Mouse (Mus musculus) MEL (cell line): ENCODE measurements around the gene Urod.
A peak's percentile ranks its signal among the peaks of the same experiment; 100 is the strongest.

ENCODE experiments used
- CHD2 ChIP-seq: IDR thresholded peaks from 2 replicates; pipeline ENCODE4 v1.6.1; 2011; ENCODE audit warnings: low read length, improper control_type of control experiment
- CTCF ChIP-seq, 3 experiments: IDR thresholded peaks in 2 of 3; conservative IDR thresholded peaks in 1 of 3; 2 replicates each; pipeline ENCODE4 v1.5.1; 2011 to 2012; ENCODE audit warnings: low read length in 3 of 3, low read depth in 2 of 3, mild to moderate bottlenecking in 2 of 3, improper control_type of control experiment in 1 of 3, inconsistent platforms in 1 of 3, mixed read lengths in 1 of 3, moderate library complexity in 1 of 3; ENCODE audit not compliant: control insufficient read depth in 1 of 3, insufficient read depth in 1 of 3, poor library complexity in 1 of 3, severe bottlenecking in 1 of 3
- EP300 ChIP-seq, 2 experiments: IDR thresholded peaks; 2 replicates each; pipeline ENCODE4 v1.6.1; 2011; ENCODE audit warnings: improper control_type of control experiment in 2 of 2, low read length in 2 of 2, low read depth in 1 of 2, mild to moderate bottlenecking in 1 of 2
- GATA1 ChIP-seq: IDR thresholded peaks from 2 replicates; pipeline ENCODE4 v1.6.1; 2011; ENCODE audit warnings: low read depth, low read length, improper control_type of control experiment
- MAFK ChIP-seq: IDR thresholded peaks from 2 replicates; pipeline ENCODE4 v1.6.1; 2011; ENCODE audit warnings: low read depth, mild to moderate bottlenecking, low read length, improper control_type of control experiment, borderline replicate concordance
- MAX ChIP-seq: IDR thresholded peaks from 2 replicates; pipeline ENCODE4 v1.6.1; 2011; ENCODE audit warnings: low read length, improper control_type of control experiment
- MAZ ChIP-seq: IDR thresholded peaks from 2 replicates; pipeline ENCODE4 v1.6.1; 2012; ENCODE audit warnings: low read depth, mild to moderate bottlenecking, inconsistent platforms, low read length, improper control_type of control experiment
- POLR2A ChIP-seq, 2 experiments: IDR thresholded peaks; 2 replicates each; pipeline ENCODE4 v1.6.1; 2011 to 2012; ENCODE audit warnings: low read length in 2 of 2, mild to moderate bottlenecking in 2 of 2, control low read depth in 1 of 2, improper control_type of control experiment in 1 of 2, low read depth in 1 of 2, moderate library complexity in 1 of 2; ENCODE audit not compliant: control insufficient read depth in 1 of 2, insufficient read depth in 1 of 2, poor library complexity in 1 of 2
- POLR2AphosphoS2 ChIP-seq: IDR thresholded peaks from 2 replicates; pipeline ENCODE4 v1.6.1; 2011; ENCODE audit warnings: low read length, improper control_type of control experiment
- RAD21 ChIP-seq: IDR thresholded peaks from 2 replicates; pipeline ENCODE4 v1.6.1; 2011; ENCODE audit warnings: mild to moderate bottlenecking, low read depth, low read length, improper control_type of control experiment
- TBP ChIP-seq: IDR thresholded peaks from 2 replicates; pipeline ENCODE4 v1.8.0; 2011; ENCODE audit warnings: low read depth, low read length, improper control_type of control experiment
- TCF12 ChIP-seq: IDR thresholded peaks from 2 replicates; pipeline ENCODE4 v1.6.1; 2014; ENCODE audit warnings: low read depth, mild to moderate bottlenecking, inconsistent platforms, low read length, improper control_type of control experiment, moderate library complexity
- UBTF ChIP-seq: IDR thresholded peaks from 2 replicates; pipeline ENCODE4 v1.6.1; 2012; ENCODE audit warnings: low read depth, mild to moderate bottlenecking, inconsistent platforms, low read length, improper control_type of control experiment, moderate library complexity, borderline replicate concordance; ENCODE audit not compliant: insufficient read depth

DNA sequence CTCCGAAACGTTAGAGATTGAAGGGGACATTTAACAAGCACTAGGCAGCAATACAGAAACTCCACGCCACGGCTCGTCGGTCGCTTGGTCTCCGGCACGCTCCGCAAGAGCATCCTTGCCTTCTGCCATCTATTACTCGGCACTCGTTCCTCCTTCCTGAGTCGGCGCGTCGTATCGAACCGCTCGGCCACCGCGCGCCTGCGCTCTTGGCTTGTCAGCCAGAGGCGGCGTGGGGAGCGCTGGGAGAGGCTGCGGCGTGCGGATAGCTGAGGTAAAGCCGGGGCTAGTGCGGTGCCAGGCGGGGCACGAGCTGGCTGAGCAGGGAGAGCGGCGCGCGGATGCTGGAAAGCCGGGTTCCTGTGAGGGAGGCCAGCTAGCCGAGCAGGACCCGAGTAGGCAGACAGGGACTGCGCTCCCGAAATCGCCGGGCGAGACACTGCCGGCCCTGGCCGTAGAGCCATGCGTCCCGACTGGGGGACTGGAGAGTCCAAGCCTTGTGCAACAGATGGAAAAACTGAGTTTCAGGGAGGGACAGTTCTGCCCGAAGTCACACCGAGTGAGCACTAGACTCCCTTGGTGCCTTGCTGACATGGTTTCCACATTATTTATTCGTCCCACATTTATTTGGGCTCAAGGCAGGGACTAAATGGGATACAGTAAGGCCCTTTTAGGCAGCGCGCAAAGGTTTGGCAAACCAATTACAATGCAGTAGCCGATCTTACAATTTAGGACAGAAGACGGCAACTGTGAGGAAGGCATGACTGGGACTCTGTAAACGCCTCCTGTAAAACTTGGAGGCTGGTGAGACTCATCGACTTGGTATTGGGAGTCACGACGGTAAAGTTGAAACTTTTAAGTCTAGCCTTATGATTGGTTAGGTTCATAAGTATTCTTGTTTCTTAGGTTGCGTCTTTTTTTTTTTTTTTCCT is 25.3 kb upstream of the Urod start, which contains the start of gene Eif2b3:
- peak; percentile 95 for TF ChIP-seq POLR2AphosphoS2
- no peak for TF ChIP-seq CHD2
- TF ChIP-seq UBTF: no peak
- peak; percentile 84 for TF ChIP-seq TBP
- TF ChIP-seq EP300 (IDR thresholded peaks at IDR 0.05; ENCODE audit: low read depth in 1 of 2, low read length in 2 of 2): peak in 1 of 2 experiments; percentile 15; a peak in 1 of 4 replicates
- peak; percentile 91 to 92 for TF ChIP-seq POLR2A (IDR thresholded peaks at IDR 0.05; ENCODE audit: control insufficient read depth in 1 of 2, insufficient read depth in 1 of 2, low read depth in 1 of 2, low read length in 2 of 2, poor library complexity in 1 of 2)
- TF ChIP-seq CTCF (IDR thresholded peaks at IDR 0.05 in 2 of 3, conservative IDR thresholded peaks at IDR 0.05 in 1 of 3; ENCODE audit: control insufficient read depth in 1 of 3, insufficient read depth in 1 of 3, low read depth in 2 of 3, low read length in 3 of 3, poor library complexity in 1 of 3, severe bottlenecking in 1 of 3): 0 out of 6 replicates have a peak, but pooled peaks of 1 of the 3 experiments have one; percentile 2
- TF ChIP-seq MAX: peak; percentile 86
- TF ChIP-seq MAZ: no peak; the same call in 1 of the 2 replicates
- TF ChIP-seq MAFK: no peak
- no peak for TF ChIP-seq RAD21
- no peak for TF ChIP-seq GATA1
- TF ChIP-seq TCF12: peak; percentile 83
